Mouse (Mus musculus) embryo, embryonic 9.5 days (tissue): ENCODE data around the gene Eml1.

Source experiments
- DNase-seq: peaks from one replicate; pipeline ENCODE4 v3.0.0-alpha.2; 2017; ENCODE audit errors: extremely low spot score

Gene Eml1

GRCm38 (mm10) chr12:108422495-108422857, 51.7 kb downstream of the Eml1 start:
- no peak for DNase-seq

- peak; percentile 95 for DNase-seq
Measured at GRCm38 (mm10) chr12:108422858-108423631, 52.3 kb downstream of the Eml1 start.

- no peak for DNase-seq
Measured at GRCm38 (mm10) chr12:108430964-108431363, 60.2 kb downstream of the Eml1 start.

DNA sequence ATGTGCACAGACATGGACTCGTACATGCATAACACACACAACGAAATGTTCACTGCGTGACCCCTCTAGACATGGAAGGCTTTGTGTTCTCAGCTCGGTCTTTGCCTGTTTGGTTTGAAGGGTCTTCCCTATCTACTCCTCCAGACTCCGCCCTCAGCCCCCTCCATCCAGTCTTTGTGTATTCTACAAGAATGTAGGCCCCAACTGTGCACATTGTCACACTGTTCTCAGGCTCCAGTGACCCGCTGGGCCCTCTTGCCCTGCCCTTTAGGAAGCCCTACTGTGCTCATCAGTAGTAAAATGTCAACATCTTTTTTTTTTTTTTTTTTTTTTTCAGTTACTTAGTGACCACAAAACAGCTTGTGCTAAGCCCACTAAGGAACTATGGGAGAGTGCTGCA, 61.0 kb downstream of the Eml1 start:
- no peak for DNase-seq

- no peak for DNase-seq
Measured at GRCm38 (mm10) chr12:108432578-108432977, 61.8 kb downstream of the Eml1 start.

- DNase-seq, result no peak
Measured at GRCm38 (mm10) chr12:108433030-108433429, 62.3 kb downstream of the Eml1 start.

- DNase-seq, result no peak
Measured at GRCm38 (mm10) chr12:108433498-108433897, 62.7 kb downstream of the Eml1 start.

GRCm38 (mm10) chr12:108435444-108436015, 64.8 kb downstream of the Eml1 start:
- no peak for DNase-seq

DNA sequence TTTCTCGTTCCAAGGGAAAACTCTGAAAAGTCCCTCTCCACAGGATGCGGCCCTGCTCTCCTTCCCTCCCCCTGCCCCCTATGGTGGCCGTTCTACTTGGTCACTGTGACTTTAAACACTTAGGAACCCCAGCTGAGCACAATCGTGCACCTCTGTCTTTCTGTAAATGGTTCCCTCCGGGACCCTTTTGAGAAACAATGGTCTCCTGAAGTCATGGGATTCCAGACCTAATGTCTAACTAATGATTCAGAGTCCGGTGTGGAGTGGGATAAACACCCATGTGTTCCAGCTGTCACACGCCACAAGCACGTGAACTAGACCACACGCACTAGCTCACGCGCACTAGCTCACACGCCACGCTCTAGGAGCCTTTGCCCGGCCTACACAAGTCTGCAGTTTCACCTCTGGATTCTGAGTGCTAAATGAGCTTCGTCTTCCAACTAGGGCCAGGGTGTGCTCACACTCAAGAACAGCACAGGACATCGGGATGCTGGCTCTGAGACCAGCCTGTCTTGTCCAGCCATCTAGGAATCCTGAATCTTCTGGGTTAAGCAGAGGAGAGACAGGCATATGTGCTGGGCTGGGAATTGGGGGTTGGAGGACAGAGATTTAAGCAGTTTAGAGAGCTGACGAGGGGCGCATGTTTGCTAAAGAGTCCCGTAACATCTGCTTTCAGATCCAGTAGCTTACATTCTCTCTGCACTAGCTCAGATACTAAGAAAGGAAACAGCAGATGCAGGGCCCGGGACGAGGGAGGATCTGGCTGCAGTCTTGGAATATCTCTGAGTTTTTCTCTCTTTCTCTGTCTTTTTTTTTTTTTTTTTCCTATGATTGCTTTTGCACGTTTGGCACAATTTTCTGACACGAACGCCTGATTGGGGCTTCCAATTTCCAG, 65.5 kb downstream of the Eml1 start:
- DNase-seq, result no peak

- DNase-seq, result no peak
Measured at GRCm38 (mm10) chr12:108437446-108437845, 66.7 kb downstream of the Eml1 start.

- DNase-seq, result peak; percentile 76
Measured at GRCm38 (mm10) chr12:108443271-108443670, 72.5 kb downstream of the Eml1 start.

- no peak for DNase-seq
Measured at GRCm38 (mm10) chr12:108443708-108444107, 73.0 kb downstream of the Eml1 start.

DNA sequence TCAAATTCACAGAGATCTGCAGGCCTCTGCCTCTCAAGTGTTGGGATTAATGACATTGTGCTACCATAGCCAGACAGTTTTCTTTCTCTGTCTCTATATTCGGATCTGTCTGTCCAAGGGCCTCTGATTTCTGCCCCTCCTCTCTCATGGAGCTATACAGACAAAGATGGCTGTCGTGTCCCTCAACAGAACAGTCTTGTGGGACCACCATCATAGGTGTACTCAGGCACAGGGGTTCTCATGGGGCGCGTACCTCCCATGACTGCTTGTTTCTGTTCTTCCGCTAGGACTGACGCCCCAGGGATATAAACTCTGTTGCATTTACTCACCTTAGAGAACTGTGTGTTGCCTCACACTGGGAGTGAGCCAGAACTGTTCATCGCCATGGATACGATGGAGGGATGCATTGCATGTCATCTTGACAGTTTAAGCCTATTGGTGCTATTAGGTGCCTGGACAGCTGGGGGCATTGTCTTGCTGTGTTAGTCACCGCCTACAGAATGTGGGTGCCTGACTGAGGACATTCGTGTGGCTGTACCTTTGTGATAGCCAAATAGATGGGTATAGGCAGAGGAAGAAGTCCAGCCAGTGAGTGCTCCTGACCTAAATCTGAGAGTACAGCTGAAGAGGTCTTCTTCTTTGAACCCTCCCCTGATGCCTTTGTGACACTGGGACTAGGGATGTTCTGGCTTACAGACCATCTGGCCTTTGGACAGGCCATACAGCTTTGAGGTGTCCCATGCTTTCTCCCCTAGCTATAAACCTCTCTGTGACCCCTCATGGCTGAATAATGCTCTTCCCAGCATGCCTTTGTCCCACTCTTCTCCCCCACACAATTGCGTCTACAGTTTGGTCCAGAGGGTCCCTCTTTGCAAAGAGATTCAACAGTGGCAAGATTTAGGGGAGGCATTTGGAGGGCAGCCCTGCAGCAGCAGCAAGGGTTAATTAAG, 73.7 kb downstream of the Eml1 start:
- DNase-seq, result peak; percentile 46

GRCm38 (mm10) chr12:108446721-108447120, 76.0 kb downstream of the Eml1 start:
- no peak for DNase-seq

DNA sequence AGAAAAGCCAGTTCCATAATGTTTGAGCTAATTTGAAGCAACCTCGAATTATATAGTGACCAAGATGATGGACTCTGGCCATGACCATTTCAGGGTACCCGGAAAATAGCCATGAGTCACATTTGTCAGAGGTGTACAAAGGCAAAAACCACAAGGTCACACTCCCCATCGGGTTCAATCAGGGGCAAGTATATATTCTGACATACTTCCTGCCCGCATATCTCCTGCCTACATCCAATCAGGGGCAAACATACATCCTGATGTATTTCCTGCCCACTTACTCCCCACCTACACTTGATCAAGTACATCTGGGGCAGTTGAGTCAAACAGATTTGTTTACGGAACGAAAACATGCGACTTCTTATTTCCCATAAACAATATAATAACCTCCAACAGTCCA, 77.6 kb downstream of the Eml1 start:
- DNase-seq, result no peak

- DNase-seq, result no peak
Measured at GRCm38 (mm10) chr12:108449935-108450334, 79.2 kb downstream of the Eml1 start.

GRCm38 (mm10) chr12:108450546-108450945, 79.8 kb downstream of the Eml1 start:
- DNase-seq, result no peak

DNA sequence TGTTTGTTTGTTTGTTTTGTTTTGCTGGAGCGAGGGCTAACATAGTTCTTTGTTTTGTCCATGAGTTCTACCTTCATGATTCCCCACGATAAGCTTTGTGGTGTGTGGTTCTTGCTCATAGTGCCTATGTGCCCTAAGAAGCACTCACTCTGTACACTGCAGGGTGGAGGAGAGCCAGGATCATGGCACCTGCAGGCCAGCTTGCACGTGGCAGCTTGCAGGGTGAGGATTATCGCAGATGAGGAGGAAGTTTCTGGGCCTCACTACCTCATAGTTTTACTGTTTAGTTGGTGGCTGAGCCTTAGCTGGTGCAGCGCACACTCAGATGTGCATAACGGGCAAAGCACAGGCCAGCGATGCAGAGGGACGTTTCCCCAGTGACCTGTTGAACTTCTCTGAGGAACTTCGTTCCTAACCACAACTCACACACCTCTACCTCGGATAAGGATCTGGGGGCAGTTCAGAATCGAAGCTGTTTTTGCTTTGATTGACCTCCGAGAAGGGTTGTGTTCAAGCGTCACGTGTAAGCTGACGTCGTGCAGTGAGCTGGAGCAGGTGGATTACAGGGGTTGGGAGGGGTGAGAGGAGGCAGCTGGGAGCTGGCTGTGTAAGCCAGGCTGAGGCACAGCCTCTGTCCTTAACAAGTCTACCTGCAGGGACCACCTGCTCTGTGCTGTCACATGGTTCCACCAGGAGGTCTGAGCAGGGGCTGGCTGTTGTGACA, 81.6 kb downstream of the Eml1 start:
- DNase-seq, result no peak

DNA sequence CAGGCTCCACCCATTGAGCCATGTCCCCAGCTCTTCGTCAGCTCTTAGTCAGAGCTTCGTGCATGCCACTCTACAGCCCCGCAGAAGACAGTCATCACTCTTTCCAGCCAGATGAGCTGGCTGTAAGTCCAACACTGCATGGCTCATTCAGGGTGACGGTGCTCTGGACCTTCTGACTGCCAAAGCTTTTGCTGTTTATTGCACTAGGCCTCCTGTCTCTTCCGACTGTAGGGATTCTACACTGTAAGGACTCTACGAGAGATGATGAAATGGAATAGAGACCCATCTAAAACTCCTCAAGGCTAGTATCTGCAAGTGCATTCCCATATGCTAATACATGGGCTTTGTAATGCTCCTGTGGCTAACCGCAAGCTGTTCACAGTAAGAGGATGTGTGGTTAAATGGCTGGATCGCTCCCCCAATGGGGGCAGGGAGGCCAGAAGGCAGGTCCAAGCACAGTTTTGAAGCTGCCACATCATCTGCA, 82.8 kb downstream of the Eml1 start:
- no peak for DNase-seq

DNA sequence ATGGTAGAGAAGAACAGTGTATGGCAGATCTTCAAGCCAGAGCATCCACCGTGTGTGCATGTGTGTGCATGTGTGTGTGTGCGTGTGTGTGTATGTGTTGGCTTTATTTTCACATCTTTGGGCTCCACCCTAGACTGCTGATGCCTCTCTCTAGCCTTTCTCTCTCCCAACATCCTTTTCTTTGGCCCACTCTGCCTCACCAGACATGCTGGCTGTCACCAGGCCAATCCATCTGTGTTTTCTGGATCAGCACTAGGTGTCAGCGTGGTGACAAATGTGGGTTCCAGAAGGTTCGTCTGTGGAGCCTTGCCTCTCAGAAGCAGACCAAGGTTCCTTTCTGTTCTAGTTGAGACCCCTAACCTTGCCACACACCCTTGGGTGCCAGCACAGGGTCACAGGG, 84.2 kb downstream of the Eml1 start:
- no peak for DNase-seq

GRCm38 (mm10) chr12:108472898-108473297, 102.1 kb downstream of the Eml1 start:
- DNase-seq, result no peak
